Mouse (Mus musculus): Measurements from ENCODE around the gene Polr1b. TPM values are rescaled to one million over a fixed set of nuclear protein-coding genes. Genes with fewer than 3 reads are reported as not detected.

Gene Polr1b
- polyA plus RNA-seq, 1 experiment = 14.9 TPM

GRCm38 (mm10) chr2:129112924-129113323, 12.1 kb downstream of the Polr1b start:
- no peak for DNase-seq
- WGBS = 88% methylated on average over 5 of the region's 5 CpGs
- H3K4me3 ChIP-seq (replicated peaks; ENCODE audit: extremely low read depth, low read depth, low read length) = no peak overlapping the region
- no peaks in the 10 kb centered on the region for H3K4me1 ChIP-seq (ENCODE audit: control insufficient read depth, insufficient read depth, low read length)
- no peak for TF ChIP-seq CTCF (IDR thresholded peaks at IDR 0.05; ENCODE audit: insufficient read depth, low read length)
- TF ChIP-seq POLR2A (IDR thresholded peaks at IDR 0.05; ENCODE audit: borderline replicate concordance, extremely low read depth, low read depth, low read length) = no peak

- no peak for DNase-seq
- TF ChIP-seq POLR2A (IDR thresholded peaks at IDR 0.05; ENCODE audit: borderline replicate concordance, extremely low read depth, low read depth, low read length) (no peak), CTCF (IDR thresholded peaks at IDR 0.05; ENCODE audit: insufficient read depth, low read length) (no peak)
- Histone ChIP-seq H3K4me1 (ENCODE audit: control insufficient read depth, insufficient read depth, low read length) (no peaks in the 10 kb centered on the region), H3K4me3 (replicated peaks; ENCODE audit: extremely low read depth, low read depth, low read length) (no peak overlapping the region)
- 92% methylated on average over 9 of the region's 9 CpGs for WGBS
Observed at GRCm38 (mm10) chr2:129115706-129116367, 15.0 kb downstream of the Polr1b start.

GRCm38 (mm10) chr2:129116368-129116739, 15.6 kb downstream of the Polr1b start:
- 100% methylated on average over 1 of the region's 1 CpGs for WGBS
- Histone ChIP-seq H3K4me1 (ENCODE audit: control insufficient read depth, insufficient read depth, low read length) (no peaks in the 10 kb centered on the region), H3K4me3 (replicated peaks; ENCODE audit: extremely low read depth, low read depth, low read length) (no peak overlapping the region)
- DNase-seq = no peak
- TF ChIP-seq CTCF (IDR thresholded peaks at IDR 0.05; ENCODE audit: insufficient read depth, low read length) (no peak), POLR2A (IDR thresholded peaks at IDR 0.05; ENCODE audit: borderline replicate concordance, extremely low read depth, low read depth, low read length) (no peak)

GRCm38 (mm10) chr2:129118061-129118460, 17.3 kb downstream of the Polr1b start:
- WGBS = 96% methylated on average over 12 of the region's 12 CpGs
- DNase-seq = no peak
- TF ChIP-seq CTCF (IDR thresholded peaks at IDR 0.05; ENCODE audit: insufficient read depth, low read length) (no peak), POLR2A (IDR thresholded peaks at IDR 0.05; ENCODE audit: borderline replicate concordance, extremely low read depth, low read depth, low read length) (no peak)
- no peak overlapping the region for H3K4me3 ChIP-seq (replicated peaks; ENCODE audit: extremely low read depth, low read depth, low read length)
- no peaks in the 10 kb centered on the region for H3K4me1 ChIP-seq (ENCODE audit: control insufficient read depth, insufficient read depth, low read length)

- no peak for TF ChIP-seq CTCF (IDR thresholded peaks at IDR 0.05; ENCODE audit: insufficient read depth, low read length)
- no peak for TF ChIP-seq POLR2A (IDR thresholded peaks at IDR 0.05; ENCODE audit: borderline replicate concordance, extremely low read depth, low read depth, low read length)
- no peak for DNase-seq
- no peaks in the 10 kb centered on the region for H3K4me1 ChIP-seq (ENCODE audit: control insufficient read depth, insufficient read depth, low read length)
- 93% methylated on average over 8 of the region's 8 CpGs for WGBS
- no peak overlapping the region for H3K4me3 ChIP-seq (replicated peaks; ENCODE audit: extremely low read depth, low read depth, low read length)
Observed at GRCm38 (mm10) chr2:129121986-129122385, 21.2 kb downstream of the Polr1b start.

GRCm38 (mm10) chr2:129129412-129129929, 28.7 kb downstream of the Polr1b start, which contains the start of gene Chchd5:
Gene Chchd5, plus strand, starts transcription at chr2:129129700.
- WGBS = under 1% methylated on average over 35 of the region's 35 CpGs
- peak within 1 kb of the TSS; percentile 92 for H3K4me3 ChIP-seq (replicated peaks; ENCODE audit: extremely low read depth, low read depth, low read length)
- 0 out of 2 replicates have a peak, but pooled peaks cover 5% of the 10 kb centered on the region for H3K4me1 ChIP-seq (ENCODE audit: control insufficient read depth, insufficient read depth, low read length)
- TF ChIP-seq POLR2A (IDR thresholded peaks at IDR 0.05; ENCODE audit: borderline replicate concordance, extremely low read depth, low read depth, low read length) = peak; percentile 88
- no peak for TF ChIP-seq CTCF (IDR thresholded peaks at IDR 0.05; ENCODE audit: insufficient read depth, low read length)
- DNase-seq = peak; percentile 85

- 0 out of 2 replicates have a peak, but pooled peaks cover 5% of the 10 kb centered on the region for H3K4me1 ChIP-seq (ENCODE audit: control insufficient read depth, insufficient read depth, low read length)
- TF ChIP-seq POLR2A (IDR thresholded peaks at IDR 0.05; ENCODE audit: borderline replicate concordance, extremely low read depth, low read depth, low read length) (no peak), CTCF (IDR thresholded peaks at IDR 0.05; ENCODE audit: insufficient read depth, low read length) (no peak)
- H3K4me3 ChIP-seq (replicated peaks; ENCODE audit: extremely low read depth, low read depth, low read length) = peak overlapping the region; percentile 92
- 26% methylated on average over 18 of the region's 18 CpGs for WGBS
- DNase-seq = no peak
Observed at GRCm38 (mm10) chr2:129129987-129130545, 29.3 kb downstream of the Polr1b start.

GRCm38 (mm10) chr2:129130776-129131175, 30.0 kb downstream of the Polr1b start:
- WGBS = 100% methylated on average over 2 of the region's 2 CpGs
- no peak for DNase-seq
- Histone ChIP-seq H3K4me1 (ENCODE audit: control insufficient read depth, insufficient read depth, low read length) (0 out of 2 replicates have a peak, but pooled peaks cover 5% of the 10 kb centered on the region), H3K4me3 (replicated peaks; ENCODE audit: extremely low read depth, low read depth, low read length) (no peak overlapping the region)
- TF ChIP-seq CTCF (IDR thresholded peaks at IDR 0.05; ENCODE audit: insufficient read depth, low read length) (no peak), POLR2A (IDR thresholded peaks at IDR 0.05; ENCODE audit: borderline replicate concordance, extremely low read depth, low read depth, low read length) (no peak)

- no peak for DNase-seq
- H3K4me3 ChIP-seq (replicated peaks; ENCODE audit: extremely low read depth, low read depth, low read length) = no peak overlapping the region
- 0 out of 2 replicates have a peak, but pooled peaks cover 5% of the 10 kb centered on the region for H3K4me1 ChIP-seq (ENCODE audit: control insufficient read depth, insufficient read depth, low read length)
- TF ChIP-seq CTCF (IDR thresholded peaks at IDR 0.05; ENCODE audit: insufficient read depth, low read length) (no peak), POLR2A (IDR thresholded peaks at IDR 0.05; ENCODE audit: borderline replicate concordance, extremely low read depth, low read depth, low read length) (no peak)
- 93% methylated on average over 7 of the region's 7 CpGs for WGBS
Observed at GRCm38 (mm10) chr2:129132231-129132630, 31.4 kb downstream of the Polr1b start.

Measured in lung, adult 2 months (tissue).